Mouse (Mus musculus): ENCODE measurements around the gene Gys2.

The Gys2 gene

GRCm38 (mm10) chr6:142455314-142455996, 17.5 kb downstream of the Gys2 start:
- DNase-seq (ENCODE audit: low spot score) = no peak

GRCm38 (mm10) chr6:142453311-142453710, 19.6 kb downstream of the Gys2 start:
- no peak for DNase-seq (ENCODE audit: low spot score)

GRCm38 (mm10) chr6:142451381-142451780, 21.5 kb downstream of the Gys2 start:
- DNase-seq (ENCODE audit: low spot score) = no peak

- DNase-seq (ENCODE audit: low spot score) = no peak
Measured at GRCm38 (mm10) chr6:142429072-142429471, 43.8 kb downstream of the Gys2 start.

GRCm38 (mm10) chr6:142424976-142425375, 47.9 kb downstream of the Gys2 start:
- DNase-seq (ENCODE audit: low spot score) = no peak

GRCm38 (mm10) chr6:142414597-142414996, 58.3 kb downstream of the Gys2 start:
- no peak for DNase-seq (ENCODE audit: low spot score)

- DNase-seq (ENCODE audit: low spot score) = no peak
Measured at GRCm38 (mm10) chr6:142413845-142414244, 59.1 kb downstream of the Gys2 start.

GRCm38 (mm10) chr6:142412906-142413491, 59.9 kb downstream of the Gys2 start, which contains the start of gene Spx:
Spx (plus strand) TSS chr6:142413441.
- DNase-seq (ENCODE audit: low spot score) = no peak

GRCm38 (mm10) chr6:142411140-142411539, 61.8 kb downstream of the Gys2 start:
- no peak for DNase-seq (ENCODE audit: low spot score)

GRCm38 (mm10) chr6:142395756-142396155, 77.2 kb downstream of the Gys2 start:
- no peak for DNase-seq (ENCODE audit: low spot score)

- no peak for DNase-seq (ENCODE audit: low spot score)
Measured at GRCm38 (mm10) chr6:142394669-142395068, 78.2 kb downstream of the Gys2 start.

GRCm38 (mm10) chr6:142392312-142392711, 80.6 kb downstream of the Gys2 start:
- no peak for DNase-seq (ENCODE audit: low spot score)

- DNase-seq (ENCODE audit: low spot score) = no peak
Measured at GRCm38 (mm10) chr6:142389101-142389500, 83.8 kb downstream of the Gys2 start.

GRCm38 (mm10) chr6:142387755-142388271, 85.1 kb downstream of the Gys2 start:
- no peak for DNase-seq (ENCODE audit: low spot score)

GRCm38 (mm10) chr6:142387011-142387754, 85.7 kb downstream of the Gys2 start, which contains the start of the genes Recql and Golt1b:
Recql (minus strand) TSS chr6:142387087.
Golt1b (plus strand) TSS chr6:142387221.
- DNase-seq (ENCODE audit: low spot score) = peak; percentile 97

GRCm38 (mm10) chr6:142386285-142387010, 86.5 kb downstream of the Gys2 start:
- DNase-seq (ENCODE audit: low spot score) = no peak

GRCm38 (mm10) chr6:142384521-142384920, 88.4 kb downstream of the Gys2 start:
- DNase-seq (ENCODE audit: low spot score) = no peak

GRCm38 (mm10) chr6:142381615-142382014, 91.3 kb downstream of the Gys2 start:
- no peak for DNase-seq (ENCODE audit: low spot score)

- DNase-seq (ENCODE audit: low spot score) = no peak
Measured at GRCm38 (mm10) chr6:142379961-142380360, 92.9 kb downstream of the Gys2 start.

GRCm38 (mm10) chr6:142378576-142379330, 94.2 kb downstream of the Gys2 start:
- DNase-seq (ENCODE audit: low spot score) = no peak

GRCm38 (mm10) chr6:142377081-142377480, 95.8 kb downstream of the Gys2 start:
- DNase-seq (ENCODE audit: low spot score) = no peak

All from urinary bladder, postnatal 10 days (tissue).